Mouse (Mus musculus) spleen, adult 2 months (tissue): ENCODE measurements around the gene Lrmda.

Experiments
- CTCF ChIP-seq: fragments of 200-500 bp; IDR thresholded peaks from 2 replicates; pipeline ENCODE4 v1.5.1; 2011; ENCODE audit warnings: mild to moderate bottlenecking, inconsistent platforms; ENCODE audit not compliant: insufficient read depth, insufficient read length, insufficient replicate concordance; ENCODE audit errors: extremely low read depth
- POLR2A ChIP-seq: fragments of 200-500 bp; IDR thresholded peaks from 2 replicates; pipeline ENCODE4 v1.6.1; 2011; ENCODE audit warnings: low read depth, low read length, inconsistent platforms

GRCm38 (mm10) chr14:23052833-23053592 is 1033.5 kb downstream of the Lrmda start:
- TF ChIP-seq CTCF (no peak), POLR2A (no peak)
